Mouse (Mus musculus): ENCODE results near the gene Ets1. TPM values are rescaled to one million over a fixed set of nuclear protein-coding genes. Genes with fewer than 3 reads are reported as not detected.

The Ets1 gene
- total RNA-seq, 2 experiments from 2014 or later, result 16.4 to 19.0 TPM

- DNase-seq (ENCODE audit: low spot score in 2 of 2), result no peak
Observed at GRCm38 (mm10) chr9:32615986-32616385, 20.0 kb upstream of the Ets1 start.

GRCm38 (mm10) chr9:32616516-32617429 lies 19.2 kb upstream of the Ets1 start:
- DNase-seq (ENCODE audit: low spot score in 2 of 2), result no peak

GRCm38 (mm10) chr9:32617430-32617768 lies 18.6 kb upstream of the Ets1 start:
- no peak for DNase-seq (ENCODE audit: low spot score in 2 of 2)

GRCm38 (mm10) chr9:32618544-32619120 lies 17.4 kb upstream of the Ets1 start:
- no peak for DNase-seq (ENCODE audit: low spot score in 2 of 2)

GRCm38 (mm10) chr9:32619661-32620060 lies 16.4 kb upstream of the Ets1 start:
- no peak for DNase-seq (ENCODE audit: low spot score in 2 of 2)

GRCm38 (mm10) chr9:32620446-32620845 lies 15.6 kb upstream of the Ets1 start:
- no peak for DNase-seq (ENCODE audit: low spot score in 2 of 2)

- no peak for DNase-seq (ENCODE audit: low spot score in 2 of 2)
Observed at GRCm38 (mm10) chr9:32629385-32629981, 6.5 kb upstream of the Ets1 start.

- DNase-seq (ENCODE audit: low spot score in 2 of 2), result no peak
Observed at GRCm38 (mm10) chr9:32631341-32631740, 4.7 kb upstream of the Ets1 start.

GRCm38 (mm10) chr9:32632237-32632636 lies 3.8 kb upstream of the Ets1 start:
- DNase-seq (ENCODE audit: low spot score in 2 of 2), result no peak

GRCm38 (mm10) chr9:32644981-32645380 lies 9.0 kb downstream of the Ets1 start:
- DNase-seq (ENCODE audit: low spot score in 2 of 2), result no peak

- no peak for DNase-seq (ENCODE audit: low spot score in 2 of 2)
Observed at GRCm38 (mm10) chr9:32645475-32645874, 9.5 kb downstream of the Ets1 start.

GRCm38 (mm10) chr9:32646539-32647258 lies 10.7 kb downstream of the Ets1 start:
- DNase-seq (ENCODE audit: low spot score in 2 of 2), result peak in 1 of 2 experiments; percentile 10

GRCm38 (mm10) chr9:32647506-32648250 lies 11.7 kb downstream of the Ets1 start:
- no peak for DNase-seq (ENCODE audit: low spot score in 2 of 2)

- no peak for DNase-seq (ENCODE audit: low spot score in 2 of 2)
Observed at GRCm38 (mm10) chr9:32648286-32648685, 12.3 kb downstream of the Ets1 start.

- no peak for DNase-seq (ENCODE audit: low spot score in 2 of 2)
Observed at GRCm38 (mm10) chr9:32650738-32651137, 14.7 kb downstream of the Ets1 start.

- DNase-seq (ENCODE audit: low spot score in 2 of 2), result no peak
Observed at GRCm38 (mm10) chr9:32652112-32652511, 16.1 kb downstream of the Ets1 start.

GRCm38 (mm10) chr9:32654305-32654704 lies 18.3 kb downstream of the Ets1 start:
- DNase-seq (ENCODE audit: low spot score in 2 of 2), result no peak

- DNase-seq (ENCODE audit: low spot score in 2 of 2), result no peak
Observed at GRCm38 (mm10) chr9:32656351-32656844, 20.4 kb downstream of the Ets1 start.

- no peak for DNase-seq (ENCODE audit: low spot score in 2 of 2)
Observed at GRCm38 (mm10) chr9:32657124-32657523, 21.1 kb downstream of the Ets1 start.

GRCm38 (mm10) chr9:32660406-32660960 lies 24.5 kb downstream of the Ets1 start:
- no peak for DNase-seq (ENCODE audit: low spot score in 2 of 2)

All from layer of hippocampus, postnatal 14 days (tissue).